Mouse (Mus musculus) kidney, postnatal 0 days (tissue): ENCODE data around the gene Ropn1l. TPM values are rescaled to one million over a fixed set of nuclear protein-coding genes. Genes with fewer than 3 reads are reported as not detected.

Experiments used
- ATAC-seq: fragments of 200-750 bp; cut with Nextera tagmentation; replicated peaks from 2 replicates; pipeline ENCODE4 v1.8.0; 2017; ENCODE audit warnings: low read depth, moderate number of reproducible peaks, moderate TSS enrichment, moderate library complexity; ENCODE audit not compliant: low FRiP score
- DNase-seq: peaks from one replicate; pipeline ENCODE4 v3.0.0-alpha.2; 2016; ENCODE audit warnings: low spot score
- H3K27ac ChIP-seq: fragments of 300-500 bp; sonication (generic); 2 replicates; pipeline ENCODE4 v1.5.1; 2014; ENCODE audit warnings: mild to moderate bottlenecking
- H3K27me3 ChIP-seq: fragments of 300-500 bp; sonication (generic); 2 replicates; pipeline ENCODE4 v1.6.1; 2014; ENCODE audit warnings: low read length, mixed read lengths; ENCODE audit not compliant: insufficient read depth
- H3K36me3 ChIP-seq: fragments of 300-500 bp; sonication (generic); 2 replicates; pipeline ENCODE4 v1.6.1; 2014; ENCODE audit warnings: low read length, mixed read lengths; ENCODE audit not compliant: insufficient read depth
- H3K4me1 ChIP-seq: fragments of 300-500 bp; sonication (generic); replicated peaks from 2 replicates; pipeline ENCODE4 v1.6.1; 2014; ENCODE audit warnings: antibody characterized with exemption, low read length, mixed read lengths; ENCODE audit not compliant: insufficient read depth
- H3K4me2 ChIP-seq: fragments of 300-500 bp; sonication (generic); 2 replicates; pipeline ENCODE4 v1.6.1; 2014; ENCODE audit warnings: mild to moderate bottlenecking, low read length, moderate library complexity, mixed read lengths
- H3K4me3 ChIP-seq: fragments of 300-500 bp; sonication (generic); replicated peaks from 2 replicates; pipeline ENCODE4 v1.5.1; 2014; ENCODE audit warnings: low read depth, low read length
- H3K9ac ChIP-seq: fragments of 300-500 bp; sonication (generic); 2 replicates; pipeline ENCODE4 v1.6.1; 2014; ENCODE audit warnings: low read depth, low read length
- H3K9me3 ChIP-seq: fragments of 300-500 bp; sonication (generic); replicated peaks from 2 replicates; pipeline ENCODE4 v1.6.1; 2016; ENCODE audit warnings: low read length, inconsistent platforms, mixed read lengths
- CTCF ChIP-seq: IDR thresholded peaks from 2 replicates; pipeline ENCODE4 v1.5.1; 2016; ENCODE audit warnings: antibody characterized with exemption, low read depth, mild to moderate bottlenecking, moderate library complexity
- WGBS: fragments of 180-500 bp; shearing (Covaris S2); extraction: QIAGEN DNeasy Blood & Tissue Kit; methylation state at CpG from one replicate; pipeline ENCODE4 v1.1.7; 2014; 5-methylcytosine and 5-hydroxymethylcytosine counted together
- polyA plus RNA-seq: library from polyadenylated mRNA; unstranded; fragments of >200 nt; fragmentation: Nextera tagmentation; extraction: Ambion mirVana; gene quantifications from 2 replicates; pipeline ENCODE4 v1.2.1, GENCODE M21; 2015

The Ropn1l gene
- polyA plus RNA-seq, 1 experiment from 2014 or later = 5.8 TPM

DNA sequence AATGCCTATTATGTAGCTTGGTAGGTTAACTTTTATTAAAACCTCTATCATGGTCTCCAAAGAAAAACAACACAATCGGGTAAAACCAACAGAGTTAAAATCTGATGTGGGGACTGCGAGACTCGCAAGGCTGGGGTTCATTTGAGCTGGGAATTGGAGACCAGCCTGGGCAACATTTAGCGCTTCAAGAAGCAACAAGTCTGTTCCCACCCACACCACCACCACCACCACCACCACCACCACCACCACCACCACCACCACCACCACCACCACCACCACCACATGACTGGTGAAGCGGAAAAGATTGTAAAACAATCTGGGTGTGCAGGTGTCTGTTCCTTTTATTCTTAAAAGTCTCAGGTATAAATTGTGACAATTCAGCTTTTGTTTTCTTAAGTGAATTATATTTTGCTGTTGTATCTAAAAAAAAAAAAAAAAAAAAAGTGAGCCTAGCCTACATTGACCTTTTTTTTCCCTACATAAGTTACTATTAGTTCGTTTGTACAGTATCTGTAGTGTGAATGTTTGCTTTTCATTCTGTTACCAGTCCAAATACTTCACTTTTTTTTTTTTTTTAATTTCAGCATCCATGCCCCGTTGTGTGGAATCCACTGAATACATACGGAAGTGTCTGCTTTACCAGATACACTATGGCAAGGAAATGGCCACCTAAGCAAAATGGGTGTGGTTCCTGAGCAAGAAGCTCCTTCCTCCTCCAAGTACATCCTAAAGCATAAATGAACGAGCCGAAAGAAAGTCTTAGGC is 741 bp upstream of the Ropn1l start:
- no peaks in the 10 kb centered on the region for H3K9me3 ChIP-seq
- WGBS = 37% methylated on average over 10 of the region's 10 CpGs
- peak overlapping the region; percentile 59; the same call in 1 of the 2 replicates for H3K9ac ChIP-seq
- no peak for DNase-seq
- H3K36me3 ChIP-seq = peaks cover 12% of the 10 kb centered on the region
- H3K4me2 ChIP-seq = peak overlapping the region; percentile 85
- ATAC-seq = no peak
- H3K4me3 ChIP-seq = peak overlapping the region; percentile 60
- no peaks in the 10 kb centered on the region for H3K4me1 ChIP-seq
- H3K27me3 ChIP-seq = no peaks in the 10 kb centered on the region
- H3K27ac ChIP-seq = peak overlapping the region; percentile 83
- no peak for TF ChIP-seq CTCF

DNA sequence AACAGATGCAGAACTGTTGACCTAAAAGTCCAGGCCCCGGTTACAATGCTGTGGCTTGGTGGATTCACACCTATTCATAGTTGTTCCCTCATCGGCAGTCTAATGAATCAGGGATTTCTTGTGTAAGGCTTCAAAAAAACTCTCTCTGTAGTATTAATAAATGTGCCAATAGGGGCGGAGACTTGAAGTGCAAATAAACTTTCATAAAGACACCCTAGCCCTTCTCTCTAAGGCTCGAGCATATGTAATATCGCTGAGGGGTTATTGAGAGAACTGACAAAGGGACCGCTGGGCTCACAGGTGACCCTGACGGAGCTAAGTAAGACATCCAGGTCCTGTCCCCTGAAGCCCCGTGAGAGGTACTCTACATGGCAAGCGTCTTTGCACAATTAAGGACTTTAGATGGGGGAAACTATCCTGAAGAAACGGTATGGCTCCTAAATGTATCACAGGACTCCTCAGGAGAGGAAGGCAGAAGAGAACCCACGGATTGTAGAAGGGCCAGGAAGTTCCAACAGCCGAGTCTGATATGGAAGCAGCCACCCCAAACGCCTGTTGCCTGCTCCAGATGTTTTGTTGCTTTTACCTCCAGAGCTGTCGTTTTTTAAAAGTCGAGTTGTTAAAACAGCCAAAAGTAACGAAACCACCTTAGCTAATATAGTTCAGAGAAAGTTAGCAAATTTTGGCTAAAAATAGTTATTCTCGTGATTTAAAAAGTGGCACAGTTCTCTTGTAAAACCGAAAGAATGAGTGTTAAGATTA is 1.0 kb downstream of the Ropn1l start:
- TF ChIP-seq CTCF = no peak
- peak overlapping the region; percentile 60 for H3K4me3 ChIP-seq
- H3K9me3 ChIP-seq = no peaks in the 10 kb centered on the region
- no peak overlapping the region for H3K27ac ChIP-seq
- no peaks in the 10 kb centered on the region for H3K4me1 ChIP-seq
- ATAC-seq (no peak), DNase-seq (no peak)
- H3K36me3 ChIP-seq = no peaks in the 10 kb centered on the region
- WGBS = 41% methylated on average over 18 of the region's 18 CpGs
- H3K9ac ChIP-seq = peak overlapping the region; percentile 59; the same call in 1 of the 2 replicates
- H3K27me3 ChIP-seq = no peaks in the 10 kb centered on the region
- H3K4me2 ChIP-seq = peak overlapping the region; percentile 85

DNA sequence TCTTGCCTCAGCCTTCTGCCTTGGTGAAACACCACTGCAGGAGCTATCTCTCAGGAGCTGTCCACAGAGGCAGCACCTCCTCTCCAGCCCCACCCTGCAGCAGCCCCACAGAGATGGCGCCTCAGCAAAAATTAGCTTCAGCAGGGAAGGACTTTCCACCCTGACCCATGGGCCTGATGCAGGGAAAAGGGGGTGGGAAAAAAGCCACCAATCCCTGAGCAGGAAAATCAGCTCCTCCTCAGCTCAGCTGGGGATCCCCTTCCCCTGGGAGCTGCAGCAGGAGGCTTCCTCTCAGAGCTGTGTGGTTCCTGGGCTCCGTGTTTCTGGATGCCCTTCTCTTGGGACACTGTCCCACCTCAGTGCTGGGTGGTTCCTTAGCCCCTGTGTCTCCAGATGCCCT is 3.8 kb downstream of the Ropn1l start:
- DNase-seq (peak; percentile 38), ATAC-seq (peak; percentile 68)
- H3K4me1 ChIP-seq = no peaks in the 10 kb centered on the region
- H3K27ac ChIP-seq = peak overlapping the region; percentile 57; the same call in 1 of the 2 replicates
- TF ChIP-seq CTCF = no peak
- H3K4me2 ChIP-seq = no peak overlapping the region
- H3K4me3 ChIP-seq = no peak overlapping the region
- no peaks in the 10 kb centered on the region for H3K36me3 ChIP-seq
- H3K9me3 ChIP-seq = no peaks in the 10 kb centered on the region
- no peak overlapping the region for H3K9ac ChIP-seq
- WGBS = 13% methylated on average over 2 of the region's 2 CpGs
- no peaks in the 10 kb centered on the region for H3K27me3 ChIP-seq

DNA sequence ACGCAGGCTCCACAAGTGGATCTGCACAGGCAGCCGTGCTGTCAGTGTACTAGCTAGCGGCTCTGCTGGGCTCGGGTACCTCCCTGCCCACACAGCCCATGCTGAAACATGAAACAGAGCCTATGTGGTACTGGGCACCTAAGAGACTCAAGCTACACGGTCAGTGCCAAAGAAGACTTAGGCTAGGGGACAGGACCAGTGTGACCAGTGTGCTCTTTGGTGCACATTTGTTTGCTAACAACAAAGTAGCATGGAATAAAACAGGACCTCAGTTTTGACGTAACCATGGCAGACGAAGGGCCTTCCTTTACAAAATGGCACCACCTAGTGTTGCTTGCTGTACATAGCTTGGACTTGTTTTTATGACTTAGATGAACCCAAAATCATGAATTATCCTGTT is 6.4 kb downstream of the Ropn1l start:
- WGBS = 34% methylated on average over 7 of the region's 7 CpGs
- H3K4me3 ChIP-seq = no peak overlapping the region
- no peaks in the 10 kb centered on the region for H3K27me3 ChIP-seq
- no peaks in the 10 kb centered on the region for H3K4me1 ChIP-seq
- H3K9me3 ChIP-seq = no peaks in the 10 kb centered on the region
- H3K27ac ChIP-seq = no peak overlapping the region
- DNase-seq (peak; percentile 92), ATAC-seq (no peak)
- no peak overlapping the region for H3K9ac ChIP-seq
- H3K36me3 ChIP-seq = no peaks in the 10 kb centered on the region
- peak; percentile 92 for TF ChIP-seq CTCF
- H3K4me2 ChIP-seq = no peak overlapping the region

DNA sequence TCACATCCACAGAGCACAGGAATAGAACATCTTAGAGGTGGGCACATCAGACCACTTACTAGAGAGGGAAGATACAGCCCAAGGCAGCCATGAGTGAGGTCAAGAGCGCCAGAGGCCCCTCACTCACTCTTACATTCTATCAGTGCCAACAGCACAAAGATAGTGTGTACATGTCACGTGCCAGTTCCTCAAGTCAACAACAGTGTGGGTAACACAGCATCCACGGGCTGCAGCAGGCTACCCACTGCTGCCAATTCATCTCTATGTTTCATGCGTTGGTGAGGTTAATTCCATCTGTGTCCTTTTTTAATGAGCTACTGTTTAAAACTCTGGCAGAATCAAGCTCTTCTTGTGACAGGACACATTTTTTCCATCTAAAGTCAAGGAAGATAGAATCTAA is 10.8 kb downstream of the Ropn1l start:
- Histone ChIP-seq H3K27me3 (no peaks in the 10 kb centered on the region), H3K4me1 (no peaks in the 10 kb centered on the region), H3K9me3 (no peaks in the 10 kb centered on the region), H3K9ac (no peak overlapping the region), H3K4me3 (no peak overlapping the region), H3K27ac (no peak overlapping the region), H3K4me2 (no peak overlapping the region), H3K36me3 (no peaks in the 10 kb centered on the region)
- ATAC-seq (no peak), DNase-seq (no peak)
- TF ChIP-seq CTCF = no peak
- WGBS = 92% methylated on average over 4 of the region's 4 CpGs

DNA sequence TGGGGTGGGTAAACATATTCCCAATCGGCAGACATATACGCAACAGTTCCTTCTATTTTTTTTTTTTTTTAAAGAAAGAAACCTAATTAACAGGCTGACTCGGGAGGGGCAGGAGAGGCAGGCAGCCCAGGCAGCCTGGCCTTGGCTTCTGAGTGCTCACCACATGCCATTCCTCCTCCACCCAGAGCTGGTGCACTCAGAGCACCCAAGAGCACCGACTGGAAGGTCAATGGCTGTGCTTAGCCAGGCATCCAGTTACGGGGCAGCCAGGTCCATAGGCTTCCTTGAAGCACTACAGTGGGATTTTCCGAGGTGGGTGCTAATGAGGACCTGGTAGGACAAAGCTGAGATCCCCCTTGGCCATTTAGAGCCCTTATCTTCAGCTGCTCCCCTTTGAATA is 11.5 kb downstream of the Ropn1l start:
- H3K4me1 ChIP-seq = no peaks in the 10 kb centered on the region
- ATAC-seq (0 out of 2 replicates have a peak, but pooled peaks have one; percentile 43), DNase-seq (no peak)
- 68% methylated on average over 6 of the region's 6 CpGs for WGBS
- no peak overlapping the region for H3K9ac ChIP-seq
- H3K4me3 ChIP-seq = no peak overlapping the region
- H3K27me3 ChIP-seq = no peaks in the 10 kb centered on the region
- H3K4me2 ChIP-seq = no peak overlapping the region
- no peak overlapping the region for H3K27ac ChIP-seq
- no peak for TF ChIP-seq CTCF
- H3K36me3 ChIP-seq = no peaks in the 10 kb centered on the region
- no peaks in the 10 kb centered on the region for H3K9me3 ChIP-seq
